In genomic region chr8:13226288-13226687, GRCm38 (mm10) we compare ENCODE assay signal across 11 mouse cellular contexts. TPM values are rescaled to one million over a fixed set of nuclear protein-coding genes. Genes with fewer than 3 reads are reported as not detected.
DNase-seq lines count a peak whose midpoint lies in the region; ATAC-seq and TF ChIP-seq lines count a peak whose summit lies in the region.
"Had no signal": no experiment of that assay in that cellular context is flagged by ENCODE, and none has a peak within 500 bp of the region (broad histone marks: within the 10 kb centered on the region; RNA-seq: fewer than 3 reads in every experiment).

No protein-coding gene starts in this region.

- no peaks in the 10 kb centered on the region for H3K36me3 ChIP-seq in CH12.LX (replicated peaks in 1 of 2; ENCODE audit: control insufficient read depth in 1 of 2, insufficient read depth in 1 of 2, low read length in 1 of 2)
- H3K36me3 ChIP-seq in heart, embryonic 14.5 days (ENCODE audit: control insufficient read depth, insufficient read depth, low read length): peaks cover 43% of the 10 kb centered on the region
- no peaks in the 10 kb centered on the region for H3K36me3 ChIP-seq in limb, embryonic 14.5 days (ENCODE audit: control insufficient read depth, insufficient read depth, low read length)

- H3K27ac ChIP-seq in CH12.LX (ENCODE audit: insufficient read depth, low read depth): no peak overlapping the region
- H3K27ac ChIP-seq in heart, embryonic 14.5 days (replicated peaks in 1 of 2; ENCODE audit: control insufficient read depth in 1 of 2, insufficient read depth in 1 of 2, low read depth in 2 of 2, low read length in 2 of 2): peak overlapping the region; percentile 86 to 91
- no peak overlapping the region for H3K27ac ChIP-seq in limb, embryonic 14.5 days (replicated peaks; ENCODE audit: low read depth, low read length)

- peak; percentile 43; the same call in 1 of the 2 replicates for TF ChIP-seq EP300 in CH12.LX (IDR thresholded peaks at IDR 0.05; ENCODE audit: low read length)

- H3K9me3 ChIP-seq in CH12.LX (replicated peaks; ENCODE audit: low read length): peaks cover 2% of the 10 kb centered on the region
- H3K9me3 ChIP-seq in heart, embryonic 14.5 days (ENCODE audit: control insufficient read depth, low read length): no peaks in the 10 kb centered on the region
- H3K9me3 ChIP-seq in limb, embryonic 14.5 days (ENCODE audit: control insufficient read depth, low read length): no peaks in the 10 kb centered on the region
- H3K9me3 ChIP-seq: megakaryocyte, embryonic 14.5 days had no signal

- no peak for TF ChIP-seq POLR2A in CH12.LX (IDR thresholded peaks at IDR 0.05; ENCODE audit: low read depth, low read length)
- TF ChIP-seq POLR2A in brain, embryonic 14.5 days (IDR thresholded peaks at IDR 0.05; ENCODE audit: borderline replicate concordance, extremely low read depth, insufficient read depth, insufficient read length, poor library complexity, severe bottlenecking): no peak
- no peak for TF ChIP-seq POLR2A in limb, embryonic 14.5 days (IDR thresholded peaks at IDR 0.05; ENCODE audit: borderline replicate concordance, extremely low read depth, insufficient read depth, insufficient read length)

- DNase-seq in CH12.LX (ENCODE audit: extremely low read depth) (peak; percentile 76), liver (no peak)
- DNase-seq in brain, embryonic 14.5 days (ENCODE audit: low read depth): peak; percentile 70
- peak; percentile 39 for DNase-seq in limb, embryonic 14.5 days (ENCODE audit: low spot score)
- no peak for DNase-seq in cerebellum, adult 9-11 months
- no peak for DNase-seq in thymus, postnatal 0 days (ENCODE audit: low spot score)
- DNase-seq: cerebellum, adult 11 months had no signal

- H3K9ac ChIP-seq in CH12.LX (ENCODE audit: insufficient read depth, low read depth): no peak overlapping the region
- H3K9ac ChIP-seq in heart, embryonic 14.5 days (ENCODE audit: low read length): peak overlapping the region; percentile 65
- H3K9ac ChIP-seq in limb, embryonic 14.5 days (ENCODE audit: low read depth, low read length, severe bottlenecking): no peak overlapping the region

- H3K4me3 ChIP-seq in CH12.LX (replicated peaks in 1 of 3; ENCODE audit: low read depth in 2 of 3, low read length in 2 of 3, poor library complexity in 1 of 3): no peak overlapping the region
- no peak overlapping the region for H3K4me3 ChIP-seq in heart, embryonic 14.5 days (ENCODE audit: control insufficient read depth in 1 of 2, insufficient read depth in 1 of 2, low read depth in 1 of 2, low read length in 2 of 2)
- H3K4me3 ChIP-seq in limb, embryonic 14.5 days (replicated peaks; ENCODE audit: low read length): no peak overlapping the region
- H3K4me3 ChIP-seq: megakaryocyte, embryonic 14.5 days had no signal

- dilution Hi-C loops in CH12.LX (cut with MboI; ENCODE audit: extremely low pct_ligation_motif_present, extremely low pct_unique_long_range_greater_than_20kb, low sequenced_read_pairs): no loop called here

- no peaks in the 10 kb centered on the region for H3K79me2 ChIP-seq in CH12.LX (replicated peaks; ENCODE audit: control insufficient read depth, extremely low read depth, insufficient read depth, poor library complexity, severe bottlenecking)

- TF ChIP-seq RAD21 in CH12.LX (IDR thresholded peaks at IDR 0.05; ENCODE audit: low read depth, low read length): no peak

- ATAC-seq in heart, embryonic 14.5 days (ENCODE audit: insufficient number of reproducible peaks, insufficient read depth, low FRiP score, low read depth): peak; percentile 28; the same call in 1 of the 2 replicates
- ATAC-seq in limb, embryonic 14.5 days (ENCODE audit: low FRiP score, low read depth): peak; percentile 77

- 29% methylated on average over 6 of the region's 6 CpGs for WGBS in heart, embryonic 14.5 days
- 58% methylated on average over 6 of the region's 6 CpGs for WGBS in limb, embryonic 14.5 days

- in situ Hi-C loops in CH12.LX (cut with MboI; ENCODE audit: low pct_ligation_motif_present, low pct_unique_long_range_greater_than_20kb, low sequenced_read_pairs): no loop called here

- H3K27me3 ChIP-seq in CH12.LX (replicated peaks): peaks cover 98% of the 10 kb centered on the region
- no peaks in the 10 kb centered on the region for H3K27me3 ChIP-seq in heart, embryonic 14.5 days (ENCODE audit: control insufficient read depth, insufficient read depth, low read length)
- no peaks in the 10 kb centered on the region for H3K27me3 ChIP-seq in limb, embryonic 14.5 days (ENCODE audit: control insufficient read depth, insufficient read depth, low read length)

- H3K4me1 ChIP-seq in CH12.LX (ENCODE audit: control insufficient read depth in 1 of 2, insufficient read depth in 2 of 2): peaks cover 11 to 26% of the 10 kb centered on the region in 2 experiments
- H3K4me1 ChIP-seq in heart, embryonic 14.5 days (ENCODE audit: control insufficient read depth in 2 of 2, insufficient read depth in 2 of 2, low read length in 2 of 2): peaks cover 48 to 52% of the 10 kb centered on the region in 2 experiments
- peaks cover 11% of the 10 kb centered on the region for H3K4me1 ChIP-seq in limb, embryonic 14.5 days (ENCODE audit: control insufficient read depth, insufficient read depth, low read length)

- H3K4me2 ChIP-seq in CH12.LX (ENCODE audit: insufficient read depth, low read depth, poor library complexity, severe bottlenecking): peak overlapping the region; percentile 7; the same call in 1 of the 2 replicates
- H3K4me2 ChIP-seq in heart, embryonic 14.5 days (ENCODE audit: low read length): peak overlapping the region; percentile 37; the same call in 1 of the 2 replicates
- H3K4me2 ChIP-seq in limb, embryonic 14.5 days (replicated peaks; ENCODE audit: low read depth, low read length, severe bottlenecking): no peak overlapping the region

- TF ChIP-seq CTCF in CH12.LX (conservative IDR thresholded peaks at IDR 0.05 in 1 of 2, IDR thresholded peaks at IDR 0.05 in 1 of 2; ENCODE audit: low read depth in 2 of 2, low read length in 2 of 2): no peak
- TF ChIP-seq CTCF in brain, embryonic 14.5 days (IDR thresholded peaks at IDR 0.05; ENCODE audit: borderline replicate concordance, extremely low read depth, insufficient read depth, insufficient read length): no peak

TF ChIP-seq in CH12.LX, 34 proteins besides CTCF, POLR2A, EP300 and RAD21:
- peak; percentile 45; the same call in 1 of the 2 replicates for TF ChIP-seq TCF12 (IDR thresholded peaks at IDR 0.05; ENCODE audit: low read depth, low read length)
- peak; percentile 47; the same call in 1 of the 2 replicates for TF ChIP-seq IRF4 (IDR thresholded peaks at IDR 0.05; ENCODE audit: low read depth, low read length)
- 0 out of 2 replicates have a peak, but pooled peaks have one; percentile 23 for TF ChIP-seq BHLHE40 (IDR thresholded peaks at IDR 0.05; ENCODE audit: low read depth, low read length)
- peak; percentile 76; the same call in 1 of the 2 replicates for TF ChIP-seq MEF2A (IDR thresholded peaks at IDR 0.05; ENCODE audit: borderline replicate concordance, low read depth, low read length)
- no peak for TF ChIP-seq JUND (conservative IDR thresholded peaks at IDR 0.05; ENCODE audit: low read depth, low read length)
- 0 out of 2 replicates have a peak, but pooled peaks have one; percentile 21 for TF ChIP-seq CHD2 (IDR thresholded peaks at IDR 0.05; ENCODE audit: low read length)
- no peak for TF ChIP-seq MAX (IDR thresholded peaks at IDR 0.05; ENCODE audit: low read length)
- TF ChIP-seq SIN3A (IDR thresholded peaks at IDR 0.05; ENCODE audit: low read length): 0 out of 2 replicates have a peak, but pooled peaks have one; percentile 26

RNA-seq across cellular contexts. Expression of gene Grtp1, which starts 25.9 kb away (rescaled TPM):
- total RNA-seq in CH12.LX (2012; rRNA removed): 0.04 TPM in 2 replicates
- total RNA-seq in CH12.LX (2014; rRNA removed): not detected in 2 replicates
- 0.13 and 0.19 TPM in 2 replicates for polyA plus RNA-seq in CH12.LX (2012; ENCODE audit: insufficient read length, low read depth)
- polyA plus RNA-seq in brain, embryonic 14.5 days (2012; rRNA removed): 14.4 and 16.6 TPM in 2 replicates
- 19.6 and 21.3 TPM in 2 replicates for polyA plus RNA-seq in heart, embryonic 14.5 days (2014; fragmentation: Nextera tagmentation; extraction: Ambion mirVana)
- 9.5 and 11.3 TPM in 2 replicates for polyA plus RNA-seq in limb, embryonic 14.5 days (2012; rRNA removed)
- 15.7 and 16.0 TPM in 2 replicates for polyA plus RNA-seq in limb, embryonic 14.5 days (2014; fragmentation: Nextera tagmentation; extraction: Ambion mirVana)
- 1.1 and 1.5 TPM in 2 replicates for polyA plus RNA-seq in thymus, postnatal 0 days (2015; fragmentation: Nextera tagmentation; extraction: Ambion mirVana)

RNA-seq across cellular contexts. Expression of gene Adprhl1, which starts 27.7 kb away (rescaled TPM):
- total RNA-seq in CH12.LX (2012; rRNA removed) (not detected in 2 replicates), CH12.LX (2014; rRNA removed) (not detected in 2 replicates)
- not detected in 2 replicates for polyA plus RNA-seq in CH12.LX (2012; ENCODE audit: insufficient read length, low read depth)
- polyA plus RNA-seq in brain, embryonic 14.5 days (2012; rRNA removed): 0.14 and 0.29 TPM in 2 replicates
- polyA plus RNA-seq in heart, embryonic 14.5 days (2014; fragmentation: Nextera tagmentation; extraction: Ambion mirVana): 225 and 239 TPM in 2 replicates
- 3.2 and 4.1 TPM in 2 replicates for polyA plus RNA-seq in limb, embryonic 14.5 days (2012; rRNA removed)
- 4.3 and 5.0 TPM in 2 replicates for polyA plus RNA-seq in limb, embryonic 14.5 days (2014; fragmentation: Nextera tagmentation; extraction: Ambion mirVana)
- 0.31 TPM in 1 of 2 replicates, not detected in the other for polyA plus RNA-seq in thymus, postnatal 0 days (2015; fragmentation: Nextera tagmentation; extraction: Ambion mirVana)
- polyA plus RNA-seq: large intestine, adult 2 months; stomach, embryonic 14.5 days had no signal

Comparison
In these comparisons a context has a peak if more than half of its experiments do, and no peak if none do; other contexts are left out.
1. DNase-seq: peak in CH12.LX (single experiment), brain, embryonic 14.5 days (single experiment) and limb, embryonic 14.5 days (single experiment); none in cerebellum, adult 9-11 months (single experiment), thymus, postnatal 0 days (single experiment) and liver (single experiment).
2. H3K27ac ChIP-seq: peak in heart, embryonic 14.5 days (2 of 2); none in CH12.LX (single experiment) and limb, embryonic 14.5 days (single experiment).
3. RNA of gene Adprhl1, which starts 27.7 kb away (polyA plus RNA-seq): 225 to 239 TPM in heart, embryonic 14.5 days; 3.2 to 5.0 TPM in limb, embryonic 14.5 days, 0.31 TPM in thymus, postnatal 0 days, 0.14 to 0.29 TPM in brain, embryonic 14.5 days and not detected in CH12.LX; every median in the first group is over 10 times any median in the second.